Mouse (Mus musculus): ENCODE results near the gene Cfc1. TPM values are rescaled to one million over a fixed set of nuclear protein-coding genes. Genes with fewer than 3 reads are reported as not detected.
"Not testable (repeated sequence)": the region's sequence is repeated elsewhere in the genome, so short reads cannot be mapped to it uniquely, and the experiment has no call there.

Cfc1 gene
- polyA plus RNA-seq, 2 experiments = not detected

- H3K27ac ChIP-seq = no peak overlapping the region
- H3K4me3 ChIP-seq (ENCODE audit: insufficient read depth in 1 of 2, low read depth in 2 of 2, low read length in 2 of 2) = no peak overlapping the region
- ATAC-seq (ENCODE audit: insufficient read depth) = no peak
- no peak for TF ChIP-seq CTCF (IDR thresholded peaks at IDR 0.05; ENCODE audit: low read depth)
- peaks cover 0 to 4% of the 10 kb centered on the region in 2 experiments; a peak in 1 of 4 replicates for H3K4me1 ChIP-seq (replicated peaks; ENCODE audit: control insufficient read depth in 2 of 2, insufficient read depth in 2 of 2, low read length in 1 of 2)
- H3K36me3 ChIP-seq (replicated peaks; ENCODE audit: control insufficient read depth, insufficient read depth, low read depth) = no peaks in the 10 kb centered on the region
- no peak for DNase-seq (ENCODE audit: low read depth in 3 of 3, low spot score in 3 of 3)
- no peak overlapping the region for H3K4me2 ChIP-seq (ENCODE audit: low read depth)
- H3K9ac ChIP-seq (replicated peaks) = no peak overlapping the region
- 67% methylated on average over 4 of the region's 4 CpGs for WGBS (ENCODE audit: insufficient replicate concordance)
- H3K27me3 ChIP-seq (ENCODE audit: control insufficient read depth, insufficient read depth, low read length) = no peaks in the 10 kb centered on the region
- no peaks in the 10 kb centered on the region for H3K9me3 ChIP-seq (ENCODE audit: control insufficient read depth, low read length)
Measured at GRCm38 (mm10) chr1:34513068-34513467, 22.4 kb upstream of the Cfc1 start.

GRCm38 (mm10) chr1:34516595-34516994, 18.9 kb upstream of the Cfc1 start:
- no peak overlapping the region for H3K4me3 ChIP-seq (ENCODE audit: insufficient read depth in 1 of 2, low read depth in 2 of 2, low read length in 2 of 2)
- TF ChIP-seq EP300 (IDR thresholded peaks at IDR 0.05; ENCODE audit: low read depth) = no peak
- no peak for TF ChIP-seq CTCF (IDR thresholded peaks at IDR 0.05; ENCODE audit: low read depth)
- H3K4me1 ChIP-seq (replicated peaks; ENCODE audit: control insufficient read depth in 2 of 2, insufficient read depth in 2 of 2, low read length in 1 of 2) = no peaks in the 10 kb centered on the region
- no peak for DNase-seq (ENCODE audit: low read depth in 3 of 3, low spot score in 3 of 3)
- no peaks in the 10 kb centered on the region for H3K9me3 ChIP-seq (ENCODE audit: control insufficient read depth, low read length)
- WGBS (ENCODE audit: insufficient replicate concordance) = 24% methylated on average over 5 of the region's 5 CpGs
- H3K27ac ChIP-seq = no peak overlapping the region
- ATAC-seq (ENCODE audit: insufficient read depth) = no peak
- H3K4me2 ChIP-seq (ENCODE audit: low read depth) = no peak overlapping the region
- no peaks in the 10 kb centered on the region for H3K36me3 ChIP-seq (replicated peaks; ENCODE audit: control insufficient read depth, insufficient read depth, low read depth)
- no peak overlapping the region for H3K9ac ChIP-seq (replicated peaks)
- no peaks in the 10 kb centered on the region for H3K27me3 ChIP-seq (ENCODE audit: control insufficient read depth, insufficient read depth, low read length)

GRCm38 (mm10) chr1:34517297-34517696, 18.2 kb upstream of the Cfc1 start:
- H3K27ac ChIP-seq; ATAC-seq (ENCODE audit: insufficient read depth): not testable (repeated sequence)
- WGBS (ENCODE audit: insufficient replicate concordance) = 10% methylated on average over 6 of the region's 6 CpGs

GRCm38 (mm10) chr1:34517797-34518196, 17.7 kb upstream of the Cfc1 start:
- not testable (repeated sequence) for H3K4me1 ChIP-seq (replicated peaks; ENCODE audit: control insufficient read depth in 2 of 2, insufficient read depth in 2 of 2, low read length in 1 of 2); H3K9ac ChIP-seq (replicated peaks); H3K4me2 ChIP-seq (ENCODE audit: low read depth); ATAC-seq (ENCODE audit: insufficient read depth); H3K36me3 ChIP-seq (replicated peaks; ENCODE audit: control insufficient read depth, insufficient read depth, low read depth); H3K9me3 ChIP-seq (ENCODE audit: control insufficient read depth, low read length); H3K4me3 ChIP-seq (ENCODE audit: insufficient read depth in 1 of 2, low read depth in 2 of 2, low read length in 2 of 2); H3K27ac ChIP-seq; H3K27me3 ChIP-seq (ENCODE audit: control insufficient read depth, insufficient read depth, low read length); DNase-seq (ENCODE audit: low read depth in 3 of 3, low spot score in 3 of 3)
- WGBS (ENCODE audit: insufficient replicate concordance) = 6% methylated on average over 1 of the region's 1 CpGs

More at GRCm38 (mm10) chr1:34517297-34517696, 18.2 kb upstream of the Cfc1 start:
- not testable (repeated sequence) for H3K36me3 ChIP-seq (replicated peaks; ENCODE audit: control insufficient read depth, insufficient read depth, low read depth); H3K4me3 ChIP-seq (ENCODE audit: insufficient read depth in 1 of 2, low read depth in 2 of 2, low read length in 2 of 2); H3K9me3 ChIP-seq (ENCODE audit: control insufficient read depth, low read length); H3K27me3 ChIP-seq (ENCODE audit: control insufficient read depth, insufficient read depth, low read length); H3K9ac ChIP-seq (replicated peaks); DNase-seq (ENCODE audit: low read depth in 3 of 3, low spot score in 3 of 3); H3K4me1 ChIP-seq (replicated peaks; ENCODE audit: control insufficient read depth in 2 of 2, insufficient read depth in 2 of 2, low read length in 1 of 2); H3K4me2 ChIP-seq (ENCODE audit: low read depth)

GRCm38 (mm10) chr1:34518259-34518658, 17.2 kb upstream of the Cfc1 start:
- no peak overlapping the region for H3K9ac ChIP-seq (replicated peaks)
- TF ChIP-seq CTCF (IDR thresholded peaks at IDR 0.05; ENCODE audit: low read depth) = no peak
- no peak for TF ChIP-seq EP300 (IDR thresholded peaks at IDR 0.05; ENCODE audit: low read depth)
- no peaks in the 10 kb centered on the region for H3K4me1 ChIP-seq (replicated peaks; ENCODE audit: control insufficient read depth in 2 of 2, insufficient read depth in 2 of 2, low read length in 1 of 2)
- H3K27ac ChIP-seq = no peak overlapping the region
- no peaks in the 10 kb centered on the region for H3K36me3 ChIP-seq (replicated peaks; ENCODE audit: control insufficient read depth, insufficient read depth, low read depth)
- no peaks in the 10 kb centered on the region for H3K9me3 ChIP-seq (ENCODE audit: control insufficient read depth, low read length)
- ATAC-seq (ENCODE audit: insufficient read depth) = no peak
- no peak overlapping the region for H3K4me3 ChIP-seq (ENCODE audit: insufficient read depth in 1 of 2, low read depth in 2 of 2, low read length in 2 of 2)
- H3K4me2 ChIP-seq (ENCODE audit: low read depth) = no peak overlapping the region
- DNase-seq (ENCODE audit: low read depth in 3 of 3, low spot score in 3 of 3) = no peak
- H3K27me3 ChIP-seq (ENCODE audit: control insufficient read depth, insufficient read depth, low read length) = no peaks in the 10 kb centered on the region
- 30% methylated on average over 1 of the region's 1 CpGs for WGBS (ENCODE audit: insufficient replicate concordance)
